Mouse (Mus musculus): ENCODE data around the gene Olfr1462. TPM values are rescaled to one million over a fixed set of nuclear protein-coding genes. Genes with fewer than 3 reads are reported as not detected.

Gene Olfr1462
- not detected for polyA plus RNA-seq (2014; fragmentation: Illumina TruSeq; extraction: RNeasy Lipid Tissue Mini Kit (QIAGEN cat#74804); ENCODE audit: low read depth, low replicate concordance)

GRCm38 (mm10) chr19:13185434-13185833 lies at the start of gene Olfr1462:
TSS of gene Olfr1462 (plus strand) at chr19:13185734.

GRCm38 (mm10) chr19:13149449-13149848 lies 36.1 kb upstream of the Olfr1462 start, which contains the start of gene Olfr1459:
TSS of gene Olfr1459 (minus strand) at chr19:13149549.

GRCm38 (mm10) chr19:13162700-13163099 lies 22.8 kb upstream of the Olfr1462 start, which contains the start of gene Olfr1461:
TSS of gene Olfr1461 (plus strand) at chr19:13163000.

GRCm38 (mm10) chr19:13231028-13231427 lies 45.5 kb downstream of the Olfr1462 start, which contains the start of gene Olfr1463:
TSS of gene Olfr1463 (plus strand) at chr19:13231328.

Other genes with a start within 250 kb of the Olfr1462 start
- not detected for gene Olfr1450, start 235.5 kb upstream of the Olfr1462 start, polyA plus RNA-seq (2014; fragmentation: Illumina TruSeq; extraction: RNeasy Lipid Tissue Mini Kit (QIAGEN cat#74804); ENCODE audit: low read depth, low replicate concordance)
- gene Olfr1451, start 190.7 kb upstream of the Olfr1462 start, polyA plus RNA-seq (2014; fragmentation: Illumina TruSeq; extraction: RNeasy Lipid Tissue Mini Kit (QIAGEN cat#74804); ENCODE audit: low read depth, low replicate concordance): not detected
- gene Olfr1453, start 157.4 kb upstream of the Olfr1462 start, polyA plus RNA-seq (2014; fragmentation: Illumina TruSeq; extraction: RNeasy Lipid Tissue Mini Kit (QIAGEN cat#74804); ENCODE audit: low read depth, low replicate concordance): not detected
- gene Olfr1454, start 125.1 kb upstream of the Olfr1462 start, polyA plus RNA-seq (2014; fragmentation: Illumina TruSeq; extraction: RNeasy Lipid Tissue Mini Kit (QIAGEN cat#74804); ENCODE audit: low read depth, low replicate concordance): not detected
- gene Olfr1457, start 87.8 kb upstream of the Olfr1462 start, polyA plus RNA-seq (2014; fragmentation: Illumina TruSeq; extraction: RNeasy Lipid Tissue Mini Kit (QIAGEN cat#74804); ENCODE audit: low read depth, low replicate concordance): not detected
- gene Olfr1458, start 79.0 kb upstream of the Olfr1462 start, polyA plus RNA-seq (2014; fragmentation: Illumina TruSeq; extraction: RNeasy Lipid Tissue Mini Kit (QIAGEN cat#74804); ENCODE audit: low read depth, low replicate concordance): not detected
- not detected for gene Olfr1459, start 36.2 kb upstream of the Olfr1462 start, polyA plus RNA-seq (2014; fragmentation: Illumina TruSeq; extraction: RNeasy Lipid Tissue Mini Kit (QIAGEN cat#74804); ENCODE audit: low read depth, low replicate concordance)
- not detected for gene Olfr1461, start 22.7 kb upstream of the Olfr1462 start, polyA plus RNA-seq (2014; fragmentation: Illumina TruSeq; extraction: RNeasy Lipid Tissue Mini Kit (QIAGEN cat#74804); ENCODE audit: low read depth, low replicate concordance)
- not detected for gene Olfr1463, start 45.6 kb downstream of the Olfr1462 start, polyA plus RNA-seq (2014; fragmentation: Illumina TruSeq; extraction: RNeasy Lipid Tissue Mini Kit (QIAGEN cat#74804); ENCODE audit: low read depth, low replicate concordance)
- gene Olfr1465, start 129.8 kb downstream of the Olfr1462 start, polyA plus RNA-seq (2014; fragmentation: Illumina TruSeq; extraction: RNeasy Lipid Tissue Mini Kit (QIAGEN cat#74804); ENCODE audit: low read depth, low replicate concordance): not detected
- gene Olfr1466, start 153.1 kb downstream of the Olfr1462 start, polyA plus RNA-seq (2014; fragmentation: Illumina TruSeq; extraction: RNeasy Lipid Tissue Mini Kit (QIAGEN cat#74804); ENCODE audit: low read depth, low replicate concordance): not detected
- not detected for gene Olfr1467, start 176.5 kb downstream of the Olfr1462 start, polyA plus RNA-seq (2014; fragmentation: Illumina TruSeq; extraction: RNeasy Lipid Tissue Mini Kit (QIAGEN cat#74804); ENCODE audit: low read depth, low replicate concordance)
- gene Olfr1469, start 222.1 kb downstream of the Olfr1462 start, polyA plus RNA-seq (2014; fragmentation: Illumina TruSeq; extraction: RNeasy Lipid Tissue Mini Kit (QIAGEN cat#74804); ENCODE audit: low read depth, low replicate concordance): not detected